Mouse (Mus musculus) neural tube, embryonic 13.5 days (tissue): ENCODE measurements at regions not wholly inside any gene's neighbourhood (a gene's known extent, or its start where the extent isn't known, plus 50 kb on each side); places are given as distances from the start of the nearest gene placed in this dataset.

ENCODE experiments used
- ATAC-seq: fragments of 200-750 bp; cut with Nextera tagmentation; 2 replicates; pipeline ENCODE4 v1.8.0; 2017; ENCODE audit warnings: low read depth, mild to moderate bottlenecking, moderate TSS enrichment, moderate library complexity
- H3K27ac ChIP-seq: fragments of 300-500 bp; sonication (generic); replicated peaks from 2 replicates; pipeline ENCODE4 v1.5.1; 2015; ENCODE audit warnings: moderate library complexity, mild to moderate bottlenecking, inconsistent platforms
- H3K27me3 ChIP-seq: fragments of 300-500 bp; sonication (generic); 2 replicates; pipeline ENCODE4 v1.6.1; 2015; ENCODE audit warnings: mild to moderate bottlenecking, inconsistent platforms
- H3K36me3 ChIP-seq: fragments of 300-500 bp; sonication (generic); 2 replicates; pipeline ENCODE4 v1.6.1; 2015; ENCODE audit warnings: mild to moderate bottlenecking, inconsistent platforms
- H3K4me1 ChIP-seq: fragments of 300-500 bp; sonication (generic); replicated peaks from 2 replicates; pipeline ENCODE4 v1.6.1; 2015; ENCODE audit warnings: inconsistent platforms
- H3K4me2 ChIP-seq: fragments of 300-500 bp; sonication (generic); 2 replicates; pipeline ENCODE4 v1.6.1; 2015; ENCODE audit warnings: inconsistent platforms, mild to moderate bottlenecking, moderate library complexity
- H3K4me3 ChIP-seq: fragments of 300-500 bp; sonication (generic); 2 replicates; pipeline ENCODE4 v1.5.1; 2015; ENCODE audit warnings: mild to moderate bottlenecking, inconsistent platforms
- H3K9ac ChIP-seq: fragments of 300-500 bp; sonication (generic); 2 replicates; pipeline ENCODE4 v1.6.1; 2015; ENCODE audit warnings: moderate library complexity, mild to moderate bottlenecking, inconsistent platforms
- H3K9me3 ChIP-seq: fragments of 300-500 bp; sonication (generic); 2 replicates; pipeline ENCODE4 v1.6.1; 2016; ENCODE audit warnings: inconsistent platforms
- WGBS: fragments of 180-500 bp; shearing (Covaris S2); methylation state at CpG from one replicate; pipeline ENCODE4 v1.1.7; 2015; 5-methylcytosine and 5-hydroxymethylcytosine counted together

DNA sequence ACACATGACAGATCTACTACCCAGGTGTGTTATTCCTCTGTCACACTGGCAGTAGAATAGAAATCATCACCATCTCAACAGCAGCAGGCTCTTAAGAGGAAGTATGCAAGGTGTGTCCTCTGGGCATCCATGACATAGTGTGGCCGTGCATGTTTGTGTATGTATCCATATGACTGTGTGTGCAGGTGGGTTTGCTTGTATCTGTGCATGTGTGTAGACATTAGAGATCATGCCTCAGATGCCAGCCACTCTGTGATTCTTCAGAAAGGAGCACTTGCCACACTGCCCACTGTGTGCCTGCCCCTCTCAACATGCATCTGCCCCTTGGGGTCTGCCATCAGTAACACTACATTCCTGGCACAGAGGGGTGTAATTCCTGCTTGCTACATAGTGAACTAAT lies 280.6 kb downstream of the Pmp22 start:
- no peak overlapping the region for H3K27ac ChIP-seq
- WGBS = 93% methylated on average over 1 of the region's 1 CpGs
- no peak overlapping the region for H3K4me2 ChIP-seq
- peaks cover 14% of the 10 kb centered on the region for H3K27me3 ChIP-seq
- no peaks in the 10 kb centered on the region for H3K9me3 ChIP-seq
- H3K36me3 ChIP-seq = no peaks in the 10 kb centered on the region
- peaks cover 22% of the 10 kb centered on the region for H3K4me1 ChIP-seq
- H3K4me3 ChIP-seq = no peak overlapping the region
- no peak overlapping the region for H3K9ac ChIP-seq
- ATAC-seq = no peak

DNA sequence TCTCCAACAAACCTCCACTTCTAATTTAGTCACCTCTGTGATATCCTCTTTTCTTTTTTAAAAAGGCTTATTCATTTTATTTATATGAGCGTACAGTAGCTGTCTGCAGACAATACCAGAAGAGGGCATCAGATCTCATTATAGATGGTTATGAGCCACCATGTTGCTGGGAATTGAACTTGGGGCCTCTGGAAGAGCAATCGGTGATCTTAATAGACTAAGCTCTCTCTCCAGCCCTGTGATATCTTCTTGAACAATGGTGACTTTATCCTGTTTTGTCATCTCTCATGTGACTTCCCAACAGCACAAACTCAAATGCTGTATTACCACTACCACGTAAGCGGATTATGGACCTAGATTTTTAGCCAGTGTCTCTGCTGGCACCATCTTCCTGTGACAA lies 282.1 kb downstream of the Pmp22 start:
- Histone ChIP-seq H3K4me3 (no peak overlapping the region), H3K4me2 (no peak overlapping the region), H3K27ac (no peak overlapping the region), H3K9ac (no peak overlapping the region), H3K36me3 (no peaks in the 10 kb centered on the region), H3K9me3 (no peaks in the 10 kb centered on the region), H3K4me1 (peaks cover 19% of the 10 kb centered on the region), H3K27me3 (peaks cover 9% of the 10 kb centered on the region)
- WGBS = 93% methylated on average over 4 of the region's 4 CpGs
- ATAC-seq = no peak

GRCm38 (mm10) chr11:63412364-63412991 lies 283.7 kb downstream of the Pmp22 start:
- Histone ChIP-seq H3K4me3 (peak overlapping the region; percentile 19), H3K4me2 (peak overlapping the region; percentile 51), H3K27me3 (0 out of 2 replicates have a peak, but pooled peaks cover 5% of the 10 kb centered on the region), H3K9ac (peak overlapping the region; percentile 54; the same call in 1 of the 2 replicates), H3K4me1 (peaks cover 19% of the 10 kb centered on the region), H3K9me3 (no peaks in the 10 kb centered on the region), H3K27ac (no peak overlapping the region; the same call in none of the 2 replicates), H3K36me3 (no peaks in the 10 kb centered on the region)
- peak; percentile 27; the same call in 1 of the 2 replicates for ATAC-seq
- 3% methylated on average over 18 of the region's 18 CpGs for WGBS

- no peak for ATAC-seq
- Histone ChIP-seq H3K27me3 (0 out of 2 replicates have a peak, but pooled peaks cover 5% of the 10 kb centered on the region), H3K9ac (peak overlapping the region; percentile 54; the same call in 1 of the 2 replicates), H3K4me1 (peaks cover 19% of the 10 kb centered on the region), H3K36me3 (no peaks in the 10 kb centered on the region), H3K4me3 (peak overlapping the region; percentile 19), H3K9me3 (no peaks in the 10 kb centered on the region), H3K27ac (no peak overlapping the region; the same call in 1 of the 2 replicates), H3K4me2 (peak overlapping the region; percentile 51)
- WGBS = 8% methylated on average over 13 of the region's 13 CpGs
These were observed 284.3 kb downstream of the Pmp22 start for GRCm38 (mm10) chr11:63413106-63413505.

- WGBS = 49% methylated on average over 4 of the region's 4 CpGs
- Histone ChIP-seq H3K27me3 (0 out of 2 replicates have a peak, but pooled peaks cover 5% of the 10 kb centered on the region), H3K9me3 (no peaks in the 10 kb centered on the region), H3K36me3 (no peaks in the 10 kb centered on the region), H3K4me1 (peaks cover 19% of the 10 kb centered on the region), H3K9ac (no peak overlapping the region), H3K4me3 (no peak overlapping the region), H3K4me2 (no peak overlapping the region), H3K27ac (no peak overlapping the region)
- ATAC-seq = no peak
These were observed 284.8 kb downstream of the Pmp22 start for GRCm38 (mm10) chr11:63413621-63414020.

GRCm38 (mm10) chr11:63418042-63418776 lies 289.4 kb downstream of the Pmp22 start:
- Histone ChIP-seq H3K36me3 (no peaks in the 10 kb centered on the region), H3K27ac (no peak overlapping the region), H3K4me1 (peaks cover 2% of the 10 kb centered on the region), H3K9me3 (no peaks in the 10 kb centered on the region), H3K4me2 (no peak overlapping the region), H3K9ac (no peak overlapping the region), H3K27me3 (no peaks in the 10 kb centered on the region), H3K4me3 (no peak overlapping the region)
- ATAC-seq = no peak
- WGBS = 76% methylated on average over 5 of the region's 5 CpGs

GRCm38 (mm10) chr11:63420341-63420740 lies 291.6 kb downstream of the Pmp22 start:
- Histone ChIP-seq H3K4me2 (no peak overlapping the region), H3K4me3 (no peak overlapping the region), H3K36me3 (no peaks in the 10 kb centered on the region), H3K27ac (no peak overlapping the region), H3K27me3 (no peaks in the 10 kb centered on the region), H3K9ac (no peak overlapping the region), H3K9me3 (no peaks in the 10 kb centered on the region), H3K4me1 (no peaks in the 10 kb centered on the region)
- WGBS = 94% methylated on average over 3 of the region's 3 CpGs
- no peak for ATAC-seq

- 91% methylated on average over 3 of the region's 3 CpGs for WGBS
- no peak for ATAC-seq
- Histone ChIP-seq H3K27me3 (no peaks in the 10 kb centered on the region), H3K4me3 (no peak overlapping the region), H3K9ac (no peak overlapping the region), H3K36me3 (no peaks in the 10 kb centered on the region), H3K4me1 (peaks cover 10% of the 10 kb centered on the region), H3K4me2 (no peak overlapping the region), H3K9me3 (no peaks in the 10 kb centered on the region), H3K27ac (no peak overlapping the region)
These were observed 293.3 kb downstream of the Pmp22 start for GRCm38 (mm10) chr11:63422069-63422468.

DNA sequence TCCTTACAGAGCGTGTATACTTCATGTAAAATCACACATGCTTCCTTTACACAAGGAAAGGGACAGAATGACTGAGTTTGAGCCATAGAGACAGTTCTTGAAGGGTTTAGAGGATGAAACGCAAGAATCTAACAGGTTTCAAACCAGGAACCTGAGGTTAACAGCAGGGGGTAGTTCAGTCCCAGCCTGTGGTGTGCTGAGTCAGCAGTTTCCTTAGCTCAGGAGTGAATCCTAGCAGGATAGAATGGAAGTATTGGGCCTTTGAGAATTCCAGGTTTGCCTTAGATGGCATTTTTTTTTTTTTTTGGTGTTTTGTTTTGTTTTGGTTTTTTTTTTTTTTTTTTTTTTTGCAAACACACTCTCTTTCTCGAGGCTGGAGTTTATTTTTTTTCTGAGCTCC lies 295.5 kb downstream of the Pmp22 start:
- H3K9me3 ChIP-seq = no peaks in the 10 kb centered on the region
- WGBS = 86% methylated on average over 3 of the region's 3 CpGs
- ATAC-seq = no peak
- no peaks in the 10 kb centered on the region for H3K36me3 ChIP-seq
- H3K27ac ChIP-seq = no peak overlapping the region
- no peak overlapping the region for H3K9ac ChIP-seq
- H3K4me1 ChIP-seq = peaks cover 10% of the 10 kb centered on the region
- no peaks in the 10 kb centered on the region for H3K27me3 ChIP-seq
- no peak overlapping the region for H3K4me2 ChIP-seq
- H3K4me3 ChIP-seq = no peak overlapping the region

DNA sequence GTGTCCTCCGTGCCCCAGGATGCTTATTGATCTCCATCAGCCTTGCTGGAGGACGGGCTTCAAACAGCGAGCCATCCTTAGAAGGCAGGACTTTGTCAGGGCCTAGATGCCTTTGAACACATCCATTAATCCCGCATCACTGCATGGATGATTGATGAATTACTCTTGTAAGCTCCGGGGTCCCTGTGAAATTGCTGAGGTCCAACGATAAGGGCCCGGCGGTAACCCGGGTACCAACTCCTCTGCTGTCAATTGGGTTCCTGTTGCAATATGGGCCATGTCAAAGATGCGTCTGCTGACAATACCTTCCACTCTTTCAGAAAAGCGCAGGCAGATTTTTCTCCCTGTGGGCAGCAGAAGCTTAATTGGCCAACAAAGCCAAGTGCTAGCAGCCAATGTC lies 297.0 kb downstream of the Pmp22 start:
- WGBS = 14% methylated on average over 11 of the region's 11 CpGs
- no peaks in the 10 kb centered on the region for H3K36me3 ChIP-seq
- H3K4me2 ChIP-seq = no peak overlapping the region
- ATAC-seq = no peak
- H3K27me3 ChIP-seq = no peaks in the 10 kb centered on the region
- no peaks in the 10 kb centered on the region for H3K9me3 ChIP-seq
- H3K4me1 ChIP-seq = peaks cover 10% of the 10 kb centered on the region
- H3K9ac ChIP-seq = no peak overlapping the region
- H3K27ac ChIP-seq = no peak overlapping the region
- no peak overlapping the region for H3K4me3 ChIP-seq

GRCm38 (mm10) chr11:63453786-63454185 lies 325.0 kb downstream of the Pmp22 start:
- no peak overlapping the region for H3K4me3 ChIP-seq
- H3K4me1 ChIP-seq = peaks cover 25% of the 10 kb centered on the region
- WGBS = 18% methylated on average over 5 of the region's 5 CpGs
- ATAC-seq = no peak
- no peak overlapping the region for H3K27ac ChIP-seq
- H3K27me3 ChIP-seq = no peaks in the 10 kb centered on the region
- no peaks in the 10 kb centered on the region; the same call in 1 of the 2 replicates for H3K9me3 ChIP-seq
- H3K9ac ChIP-seq = no peak overlapping the region
- no peak overlapping the region for H3K4me2 ChIP-seq
- H3K36me3 ChIP-seq = no peaks in the 10 kb centered on the region

DNA sequence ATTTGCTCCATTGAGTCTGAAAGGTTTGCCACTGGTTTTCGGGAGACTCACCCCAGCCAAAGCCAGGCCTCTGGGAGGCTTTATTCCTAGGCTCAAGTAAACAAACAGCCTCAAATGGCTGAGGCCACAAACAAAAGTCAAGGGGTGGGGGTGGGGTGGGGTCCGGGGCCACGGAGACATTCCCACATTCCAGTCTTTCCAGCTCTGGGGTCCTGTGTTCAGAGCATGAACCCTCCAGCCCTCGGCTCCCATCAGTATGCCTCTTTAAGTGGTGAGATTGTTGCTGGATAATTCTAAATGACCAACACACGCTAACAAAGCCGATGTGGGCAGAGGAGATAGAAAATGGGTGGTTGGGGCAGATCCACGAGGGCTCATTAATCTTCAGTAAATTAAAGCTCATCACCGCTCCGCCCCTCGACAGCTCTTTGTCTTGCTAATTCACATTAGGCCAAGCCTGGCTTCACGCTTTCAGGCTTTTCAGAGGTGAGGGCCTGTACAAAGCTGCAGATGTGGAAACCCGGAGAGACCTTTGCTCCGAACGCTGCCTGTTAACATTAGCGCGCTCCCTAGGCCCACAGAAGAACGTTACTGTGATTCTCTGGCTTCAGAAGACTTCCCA lies 326.2 kb downstream of the Pmp22 start:
- Histone ChIP-seq H3K4me1 (peaks cover 25% of the 10 kb centered on the region), H3K9me3 (no peaks in the 10 kb centered on the region; the same call in 1 of the 2 replicates), H3K27ac (peak overlapping the region; percentile 38), H3K4me3 (no peak overlapping the region), H3K9ac (no peak overlapping the region), H3K27me3 (no peaks in the 10 kb centered on the region), H3K36me3 (no peaks in the 10 kb centered on the region), H3K4me2 (no peak overlapping the region)
- 6% methylated on average over 17 of the region's 17 CpGs for WGBS
- ATAC-seq = peak; percentile 76
